Mouse (Mus musculus) mammary gland, adult 2 months (tissue): ENCODE results near the gene Rps26. TPM values are rescaled to one million over a fixed set of nuclear protein-coding genes. Genes with fewer than 3 reads are reported as not detected.

ENCODE experiments used
- polyA plus RNA-seq: library from polyadenylated mRNA; depleted of rRNA; stranded (reverse); fragments of >200 nt; gene quantifications from 2 replicates; pipeline ENCODE4 v1.2.3, GENCODE M21; 2012; ENCODE audit warnings: low replicate concordance; rRNA removed

The Rps26 gene
- polyA plus RNA-seq = 680 and 886 TPM in 2 replicates

DNA sequence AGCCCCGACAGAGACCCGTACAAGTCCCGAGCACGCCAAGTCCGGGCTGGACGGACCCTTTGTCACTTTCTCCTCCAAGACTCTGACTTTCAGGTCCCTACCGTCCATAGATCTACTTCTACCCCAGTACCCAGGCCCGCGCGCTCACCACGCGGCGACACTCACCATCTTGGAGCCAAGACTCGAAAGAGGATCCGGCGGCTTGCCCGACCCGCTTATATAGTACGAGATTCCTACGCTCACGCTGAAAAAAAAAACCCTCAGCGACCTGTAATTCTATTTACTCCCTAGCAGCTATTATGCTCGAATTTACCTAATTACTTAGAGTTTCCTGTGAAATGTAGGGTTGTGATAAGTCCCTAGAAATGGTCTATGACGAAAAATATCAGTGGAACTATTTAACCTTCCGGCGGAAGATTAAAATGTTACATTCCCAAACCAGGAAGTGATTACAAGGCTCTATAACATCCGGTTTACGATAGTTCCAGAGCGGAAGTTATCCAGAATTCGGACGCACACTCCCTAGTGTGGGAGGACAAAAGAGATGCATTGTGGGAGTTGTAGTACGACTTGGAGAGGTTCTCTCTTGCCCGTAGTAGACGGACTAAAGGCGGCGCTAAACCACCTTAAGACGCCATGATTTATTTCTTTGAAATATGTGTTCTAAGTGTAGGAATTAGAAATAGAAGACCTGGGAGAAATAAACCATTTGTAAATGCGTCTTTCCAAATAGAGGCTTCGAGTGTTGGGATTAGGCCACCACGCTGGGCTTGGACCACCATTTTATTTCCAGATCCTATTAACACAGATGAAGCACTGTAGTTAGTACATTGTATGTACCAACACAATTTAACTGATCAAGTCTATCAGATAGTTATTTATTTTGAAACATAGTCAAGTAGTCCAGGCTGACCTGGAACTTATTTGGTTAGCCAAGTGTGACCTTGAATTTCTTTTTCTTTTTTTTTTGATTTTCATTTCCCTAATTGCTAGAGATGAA, at the start of gene Rps26:
Rps26 (minus strand) TSS at position 437 of the 1,000 bp plus-strand sequence.

DNA sequence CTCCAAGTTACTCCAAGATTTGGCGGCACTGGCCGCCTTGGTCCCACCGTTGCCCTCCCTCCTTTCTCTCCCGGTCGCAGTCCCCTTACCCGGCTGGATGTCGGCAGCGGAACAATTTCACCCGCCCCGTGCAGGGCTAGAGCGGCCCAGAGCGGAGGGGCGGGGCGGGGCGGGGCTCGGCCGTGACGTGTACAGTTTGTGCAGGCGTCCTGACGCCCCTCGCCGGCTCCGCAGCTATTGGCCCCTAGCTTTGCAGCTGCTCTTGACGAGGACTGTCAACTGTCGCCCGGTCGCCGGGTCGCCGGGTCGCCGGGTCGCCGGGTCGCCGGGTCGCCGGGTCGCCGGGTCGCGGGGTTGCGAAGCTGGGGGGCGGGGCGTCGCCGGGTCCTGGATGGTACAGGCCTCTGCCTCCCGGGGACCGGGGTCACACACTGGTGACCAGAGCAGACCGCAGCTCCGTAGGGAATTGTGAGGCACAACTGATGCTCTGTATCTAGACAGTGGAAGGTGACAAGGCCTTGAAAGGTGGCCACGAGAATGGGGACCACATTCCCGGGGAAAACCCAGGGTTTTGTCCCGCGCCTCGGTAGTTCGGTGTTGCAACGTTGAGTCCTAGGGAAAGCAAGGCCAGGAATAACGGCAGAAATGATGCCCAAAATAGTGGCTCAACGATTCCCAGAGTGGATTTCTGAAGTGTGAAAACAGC, 47.4 kb upstream of the Rps26 start, which contains the start of gene Suox:
Suox (minus strand) TSS at position 311 of the 706 bp plus-strand sequence.

DNA sequence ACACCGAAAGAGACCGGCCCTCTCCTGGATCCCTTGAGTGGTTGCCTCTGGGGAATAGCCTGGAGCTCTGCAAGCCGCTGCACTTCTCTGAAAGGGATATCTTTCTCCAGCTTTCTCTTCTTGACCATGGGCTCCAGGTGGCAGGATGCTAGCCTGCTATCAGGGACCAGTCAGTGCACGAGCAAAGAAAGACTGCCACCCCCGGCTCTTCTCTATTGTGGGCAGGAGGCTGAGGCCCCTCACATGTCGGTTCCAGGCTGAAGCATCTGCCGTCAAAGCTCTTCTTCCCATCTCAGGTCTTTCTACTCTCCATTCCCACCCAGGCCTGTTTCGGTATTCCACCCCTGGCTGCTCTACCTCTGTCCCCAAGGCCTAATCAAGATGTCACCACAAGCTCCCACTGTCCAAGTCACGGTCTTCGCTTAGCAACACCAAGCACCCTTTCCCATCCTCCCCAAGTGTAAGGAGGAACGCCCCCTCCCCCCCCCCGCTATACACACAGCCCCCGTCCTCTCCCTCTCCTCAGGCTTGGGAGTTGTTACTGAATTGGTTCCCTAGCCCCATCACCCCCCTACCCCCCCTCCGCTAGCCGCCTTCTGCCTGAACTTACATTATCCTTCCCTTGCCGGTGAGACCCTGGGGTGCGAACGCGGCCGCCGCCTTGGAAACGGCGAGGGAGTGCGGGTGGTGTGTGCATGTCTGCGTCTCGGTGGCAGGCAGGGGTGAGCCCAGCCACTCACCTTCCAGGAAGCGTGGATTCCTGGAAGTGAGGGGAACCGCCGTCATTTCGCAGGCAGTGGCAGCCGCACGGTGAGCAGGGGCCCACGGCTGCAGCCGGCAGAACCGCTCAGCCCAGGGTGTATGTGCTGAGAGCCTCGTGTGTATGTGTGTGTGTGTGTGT, 18.8 kb upstream of the Rps26 start, which contains the start of gene Ikzf4:
Ikzf4 (minus strand) TSS at position 881 of the 901 bp plus-strand sequence.

DNA sequence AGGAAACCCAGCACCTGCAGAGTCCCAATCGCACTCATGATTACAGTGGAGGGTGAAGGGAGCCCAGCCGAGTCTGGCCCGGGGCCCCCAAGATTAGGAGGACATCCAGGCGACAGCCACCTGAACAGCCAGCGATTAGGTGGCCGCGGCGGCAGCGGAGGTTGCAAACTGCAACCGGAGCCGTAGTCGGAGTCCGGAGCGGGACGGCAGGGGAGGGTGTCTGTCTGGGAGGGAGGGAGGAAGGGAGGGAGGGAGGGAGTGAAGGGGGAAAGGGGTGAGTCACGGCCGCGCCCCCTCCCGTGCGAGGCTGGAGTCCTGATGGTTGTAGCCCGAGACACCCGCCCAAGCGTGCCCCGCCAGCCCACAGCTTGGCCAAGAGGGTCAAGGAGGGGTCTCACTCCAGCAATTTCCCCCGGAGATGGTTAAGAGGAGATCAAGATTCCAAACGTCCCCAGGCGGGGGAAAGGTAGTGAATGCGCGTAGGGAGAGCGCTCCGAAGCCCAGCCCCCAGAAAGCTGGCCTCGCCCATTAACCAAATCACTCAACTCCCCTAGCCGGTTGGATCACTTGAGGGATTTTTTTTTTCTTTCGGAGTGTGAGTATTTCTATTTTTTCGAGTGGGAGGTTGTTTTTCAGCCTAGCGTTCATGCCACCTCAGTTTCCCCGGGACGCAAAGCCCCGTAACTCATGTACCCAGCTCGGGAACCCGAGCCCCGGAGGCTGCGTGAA, 36.9 kb downstream of the Rps26 start, which contains the start of gene Erbb3:
Erbb3 (minus strand) TSS at position 189 of the 729 bp plus-strand sequence.

Other genes starting within 250 kb of the Rps26 start
- 35.8 and 39.3 TPM in 2 replicates for gene Ankrd52, start 249.6 kb downstream of the Rps26 start, polyA plus RNA-seq
- not detected in 2 replicates for gene Slc39a5, start 225.5 kb downstream of the Rps26 start, polyA plus RNA-seq
- gene Nabp2, start 215.3 kb downstream of the Rps26 start, polyA plus RNA-seq = 27.6 and 30.5 TPM in 2 replicates
- 25.5 and 28.2 TPM in 2 replicates for gene Rnf41, start 215.1 kb downstream of the Rps26 start, polyA plus RNA-seq
- gene Smarcc2, start 167.5 kb downstream of the Rps26 start, polyA plus RNA-seq = 114 and 152 TPM in 2 replicates
- gene Myl6, start 132.6 kb downstream of the Rps26 start, polyA plus RNA-seq = 431 and 667 TPM in 2 replicates
- gene Myl6b, start 128.1 kb downstream of the Rps26 start, polyA plus RNA-seq = 6.0 and 6.7 TPM in 2 replicates
- 153 and 220 TPM in 2 replicates for gene Esyt1, start 100.9 kb downstream of the Rps26 start, polyA plus RNA-seq
- 11.5 and 20.7 TPM in 2 replicates for gene Zc3h10, start 79.0 kb downstream of the Rps26 start, polyA plus RNA-seq
- gene Rpl41, start 77.4 kb downstream of the Rps26 start, polyA plus RNA-seq = 1,017 and 1,401 TPM in 2 replicates
- gene Pa2g4, start 60.8 kb downstream of the Rps26 start, polyA plus RNA-seq = 13.1 and 25.5 TPM in 2 replicates
- 18.4 and 23.2 TPM in 2 replicates for gene Erbb3, start 37.1 kb downstream of the Rps26 start, polyA plus RNA-seq
- gene Ikzf4, start 19.2 kb upstream of the Rps26 start, polyA plus RNA-seq = 3.6 and 4.9 TPM in 2 replicates
- gene Suox, start 47.3 kb upstream of the Rps26 start, polyA plus RNA-seq = 15.0 and 36.9 TPM in 2 replicates
- gene Rab5b, start 69.5 kb upstream of the Rps26 start, polyA plus RNA-seq = 65.8 and 127 TPM in 2 replicates
- gene Pmel, start 77.4 kb upstream of the Rps26 start, polyA plus RNA-seq = 1.0 and 2.3 TPM in 2 replicates
- gene Cdk2, start 78.3 kb upstream of the Rps26 start, polyA plus RNA-seq = 18.0 and 31.1 TPM in 2 replicates
- 113 and 118 TPM in 2 replicates for gene Dgka, start 118.1 kb upstream of the Rps26 start, polyA plus RNA-seq
- gene Pym1, start 121.1 kb upstream of the Rps26 start, polyA plus RNA-seq = 21.3 and 30.1 TPM in 2 replicates
- gene Mmp19, start 164.2 kb upstream of the Rps26 start, polyA plus RNA-seq = 27.6 and 57.1 TPM in 2 replicates
- 11.9 and 12.7 TPM in 2 replicates for gene Dnajc14, start 177.3 kb upstream of the Rps26 start, polyA plus RNA-seq
- gene Tmem198b, start 177.6 kb upstream of the Rps26 start, polyA plus RNA-seq = 26.8 and 30.4 TPM in 2 replicates
- gene Sarnp, start 190.6 kb upstream of the Rps26 start, polyA plus RNA-seq = 3.2 and 13.4 TPM in 2 replicates
- gene Ormdl2, start 194.9 kb upstream of the Rps26 start, polyA plus RNA-seq = 33.3 and 73.8 TPM in 2 replicates